Mouse (Mus musculus): Measurements from ENCODE around the gene Ankrd17. TPM values are rescaled to one million over a fixed set of nuclear protein-coding genes. Genes with fewer than 3 reads are reported as not detected.

Ankrd17 gene
- total and polyA plus RNA-seq, 3 experiments, result 34.6 to 67.3 (median 35.0) TPM

DNA sequence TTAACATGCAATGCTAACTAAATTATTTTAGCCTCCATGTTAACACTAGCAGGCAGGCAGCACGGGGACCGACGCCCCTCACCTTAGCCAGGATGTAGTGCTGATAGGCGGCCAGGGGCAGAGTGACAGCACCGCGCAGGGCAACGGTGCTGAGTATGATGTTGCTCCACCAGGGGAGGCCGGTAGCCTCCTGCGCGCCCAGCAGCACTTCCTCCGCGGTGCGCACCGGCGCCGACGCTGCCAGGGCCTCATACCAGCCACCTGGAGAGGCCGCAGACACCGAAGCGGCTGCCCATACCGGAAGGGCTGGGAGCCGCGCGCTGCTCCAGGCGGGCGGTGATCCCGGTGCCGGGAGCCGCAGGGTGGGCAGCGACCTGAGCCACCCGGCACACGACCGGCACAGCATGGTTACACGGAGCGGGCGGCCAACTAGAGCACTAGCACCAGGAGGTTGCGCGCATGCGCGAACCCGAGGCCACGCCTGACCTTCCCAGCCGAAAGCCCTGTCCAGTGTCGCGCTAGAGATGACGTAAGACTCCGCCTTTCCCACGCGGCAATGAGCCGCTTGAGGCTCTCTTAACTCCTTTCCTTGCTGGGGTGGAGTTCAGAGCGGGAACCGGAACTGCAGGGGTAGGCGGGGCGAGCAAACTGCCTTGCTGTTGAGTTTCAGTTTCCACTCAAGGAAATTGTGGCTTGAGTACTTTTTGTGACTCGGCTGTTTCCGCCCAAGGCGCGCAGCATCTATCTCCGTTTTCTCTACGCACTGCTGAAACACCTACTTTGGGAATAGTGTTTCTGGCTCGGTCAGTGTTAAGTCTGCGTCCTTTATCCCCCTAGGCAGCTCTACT, 142.6 kb downstream of the Ankrd17 start, which contains the start of gene Cox18 (continued):
- TF ChIP-seq KAT2A (conservative IDR thresholded peaks at IDR 0.05; ENCODE audit: low read depth, low read length) (no peak; the same call in 1 of the 2 replicates), UBTF (IDR thresholded peaks at IDR 0.05; ENCODE audit: borderline replicate concordance, insufficient read depth, low read depth, low read length) (0 out of 2 replicates have a peak, but pooled peaks have one; percentile 71), NELFE (IDR thresholded peaks at IDR 0.05; ENCODE audit: low read depth, low read length) (peak; percentile 92), MXI1 (IDR thresholded peaks at IDR 0.05; ENCODE audit: low read depth, low read length) (peak; percentile 93), ZNF384 (IDR thresholded peaks at IDR 0.05; ENCODE audit: low read depth, low read length) (no peak), GABPA (IDR thresholded peaks at IDR 0.05; ENCODE audit: low read depth, low read length) (no peak), MAX (IDR thresholded peaks at IDR 0.05; ENCODE audit: low read length) (peak; percentile 89), ETS1 (IDR thresholded peaks at IDR 0.05; ENCODE audit: low read depth, low read length) (peak; percentile 82), ZC3H11A (IDR thresholded peaks at IDR 0.05; ENCODE audit: low read depth, low read length) (no peak), USF2 (IDR thresholded peaks at IDR 0.05; ENCODE audit: borderline replicate concordance in 1 of 2, insufficient read depth in 1 of 2, low read depth in 1 of 2, low read length in 2 of 2) (no peak)

DNA sequence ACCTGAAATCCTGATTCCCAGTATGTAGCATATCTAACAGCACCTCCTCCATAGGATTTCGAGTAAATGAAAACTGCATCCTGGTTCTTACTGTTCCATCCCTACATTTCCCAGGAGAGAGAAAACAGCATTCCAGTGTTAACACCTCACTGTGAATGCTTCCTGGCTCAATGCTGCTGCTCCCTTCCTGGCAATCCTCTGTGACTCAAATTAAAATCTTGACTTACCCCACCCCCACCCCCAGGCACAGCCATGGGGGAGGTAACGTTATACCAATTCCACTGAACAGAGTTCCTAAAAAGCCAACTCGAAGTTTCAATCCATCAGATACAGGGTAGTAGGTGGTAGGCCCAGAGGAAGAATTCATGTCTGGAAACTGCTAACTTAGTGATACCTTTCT, 143.4 kb downstream of the Ankrd17 start:
- peak overlapping the region; percentile 81 for H3K27ac ChIP-seq (ENCODE audit: control insufficient read depth, low read depth, low read length)
- H3K27me3 ChIP-seq (ENCODE audit: control insufficient read depth in 1 of 2, insufficient read depth in 2 of 2, low read length in 2 of 2), result no peaks in the 10 kb centered on the region
- H3K9ac ChIP-seq (ENCODE audit: control insufficient read depth, low read depth, low read length, poor library complexity, severe bottlenecking), result peak overlapping the region; percentile 92
- H3K4me3 ChIP-seq (ENCODE audit: control insufficient read depth in 1 of 2, insufficient read depth in 1 of 2, low read depth in 2 of 2, low read length in 2 of 2), result peak overlapping the region; percentile 62 to 68
- H3K36me3 ChIP-seq (ENCODE audit: control insufficient read depth in 1 of 2, insufficient read depth in 2 of 2, low read length in 2 of 2), result peaks cover 6 to 15% of the 10 kb centered on the region in 2 experiments
- no peak for TF ChIP-seq ZKSCAN1 (IDR thresholded peaks at IDR 0.05; ENCODE audit: low read depth, low read length)
- no peak for TF ChIP-seq TBP (IDR thresholded peaks at IDR 0.05; ENCODE audit: low read depth, low read length)
- TF ChIP-seq CHD2 (IDR thresholded peaks at IDR 0.05; ENCODE audit: low read length), result 0 out of 2 replicates have a peak, but pooled peaks have one; percentile 14
- TF ChIP-seq ZNF384 (IDR thresholded peaks at IDR 0.05; ENCODE audit: low read depth, low read length), result no peak
- no peak for DNase-seq (ENCODE audit: low read depth, low spot score)
- no peaks in the 10 kb centered on the region for H3K9me3 ChIP-seq (replicated peaks; ENCODE audit: insufficient read depth, low read length)
- H3K4me1 ChIP-seq (ENCODE audit: control insufficient read depth in 1 of 2, insufficient read depth in 2 of 2, low read length in 2 of 2), result peaks cover 0 to 5% of the 10 kb centered on the region in 2 experiments; a peak in 3 of 4 replicates
- peaks cover 15% of the 10 kb centered on the region for H3K79me2 ChIP-seq (ENCODE audit: control insufficient read depth, insufficient read depth, low read length, poor library complexity)

DNA sequence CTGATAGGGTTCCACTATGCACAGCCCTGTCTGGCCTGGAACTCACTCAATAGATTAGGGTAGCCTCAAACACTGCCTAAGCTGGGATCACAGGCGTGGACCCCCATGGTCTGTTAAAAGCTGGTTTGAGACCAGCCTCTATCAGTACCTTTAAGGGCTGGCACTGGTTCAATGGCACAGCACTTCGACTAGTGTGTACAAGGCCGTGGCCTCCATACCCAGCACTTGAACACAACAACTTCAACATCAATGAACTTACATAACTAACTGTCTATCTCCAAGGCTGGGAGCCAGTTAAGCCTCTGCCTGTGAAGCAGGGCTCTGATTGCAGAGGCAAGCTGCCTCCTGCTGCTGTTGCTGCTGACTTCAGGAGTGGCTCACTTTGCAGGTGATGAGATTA, 148.6 kb downstream of the Ankrd17 start:
- H3K4me3 ChIP-seq (ENCODE audit: control insufficient read depth in 1 of 2, insufficient read depth in 1 of 2, low read depth in 2 of 2, low read length in 2 of 2), result no peak overlapping the region
- H3K36me3 ChIP-seq (ENCODE audit: control insufficient read depth in 1 of 2, insufficient read depth in 2 of 2, low read length in 2 of 2), result peaks cover 2 to 5% of the 10 kb centered on the region in 2 experiments; a peak in 3 of 4 replicates
- TF ChIP-seq RCOR1 (IDR thresholded peaks at IDR 0.05; ENCODE audit: low read depth, low read length) (no peak), EP300 (IDR thresholded peaks at IDR 0.05; ENCODE audit: low read depth in 1 of 2, low read length in 2 of 2) (no peak), UBTF (IDR thresholded peaks at IDR 0.05; ENCODE audit: borderline replicate concordance, insufficient read depth, low read depth, low read length) (no peak), MYC (IDR thresholded peaks at IDR 0.05; ENCODE audit: low read depth, low read length) (no peak), MEF2A (IDR thresholded peaks at IDR 0.05; ENCODE audit: extremely low read depth, insufficient replicate concordance, low read depth, low read length, poor library complexity, severe bottlenecking) (no peak), CTCF (IDR thresholded peaks at IDR 0.05 in 2 of 3, conservative IDR thresholded peaks at IDR 0.05 in 1 of 3; ENCODE audit: control insufficient read depth in 1 of 3, insufficient read depth in 1 of 3, low read depth in 2 of 3, low read length in 3 of 3, poor library complexity in 1 of 3, severe bottlenecking in 1 of 3) (no peak), ELF1 (IDR thresholded peaks at IDR 0.05; ENCODE audit: low read depth, low read length) (no peak)
- H3K9ac ChIP-seq (ENCODE audit: control insufficient read depth, low read depth, low read length, poor library complexity, severe bottlenecking), result no peak overlapping the region
- H3K79me2 ChIP-seq (ENCODE audit: control insufficient read depth, insufficient read depth, low read length, poor library complexity), result peaks cover 6% of the 10 kb centered on the region
- no peak overlapping the region for H3K27ac ChIP-seq (ENCODE audit: control insufficient read depth, low read depth, low read length)
- no peak for DNase-seq (ENCODE audit: low read depth, low spot score)
- H3K27me3 ChIP-seq (ENCODE audit: control insufficient read depth in 1 of 2, insufficient read depth in 2 of 2, low read length in 2 of 2), result no peaks in the 10 kb centered on the region
- H3K9me3 ChIP-seq (replicated peaks; ENCODE audit: insufficient read depth, low read length), result no peaks in the 10 kb centered on the region
- peaks cover 0 to under 1% of the 10 kb centered on the region in 2 experiments; a peak in 2 of 4 replicates for H3K4me1 ChIP-seq (ENCODE audit: control insufficient read depth in 1 of 2, insufficient read depth in 2 of 2, low read length in 2 of 2)

Measured in MEL (cell line).